Mouse (Mus musculus): Measurements from ENCODE around the gene Sfxn3.

DNA sequence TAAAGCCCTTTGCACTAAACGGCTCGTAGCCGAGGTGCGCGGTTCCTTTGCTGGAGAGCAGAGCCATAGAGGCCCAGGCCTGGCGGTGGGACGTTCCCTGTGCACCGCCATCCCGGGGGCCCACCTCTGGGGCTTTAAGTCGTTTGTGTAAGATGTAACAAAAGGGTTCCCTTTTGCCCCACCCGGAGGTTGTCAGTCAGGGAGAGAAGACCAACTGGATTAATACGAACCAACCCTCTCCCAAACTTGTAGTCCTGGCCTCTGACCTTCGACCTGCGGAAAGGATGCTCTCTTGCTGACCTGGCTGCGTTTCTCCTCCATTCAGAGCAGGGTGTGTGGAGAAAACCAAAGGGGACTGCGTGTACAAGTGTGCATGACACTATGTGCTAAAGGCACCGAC is 33.4 kb downstream of the Sfxn3 start:
- TF ChIP-seq CTCF (IDR thresholded peaks at IDR 0.05; ENCODE audit: low read depth) = no peak
- TF ChIP-seq EP300 (IDR thresholded peaks at IDR 0.05; ENCODE audit: low read depth) = no peak
